8 mouse cellular contexts compared by ENCODE assay signal in genomic region chr4:142014659-142015608, GRCm38 (mm10). TPM values are rescaled to one million over a fixed set of nuclear protein-coding genes. Genes with fewer than 3 reads are reported as not detected.
A peak's percentile ranks its signal among the peaks of the same experiment; 100 is the strongest.
DNase-seq lines count a peak whose midpoint lies in the region; ATAC-seq lines count a peak whose summit lies in the region.

Fhad1 (minus strand) TSS chr4:142015082.

- H3K79me2 ChIP-seq in macrophage (ENCODE audit: inconsistent target): peaks cover 20% of the 10 kb centered on the region; the same call in 1 of the 2 replicates

- peak within 1 kb of the TSS; percentile 55 for H3K9ac ChIP-seq in hindbrain, embryonic 14.5 days

- peak within 1 kb of the TSS; percentile 36 for H3K4me3 ChIP-seq in hindbrain, embryonic 14.5 days (replicated peaks; ENCODE audit: low read length)
- peak within 1 kb of the TSS; percentile 16 for H3K4me3 ChIP-seq in macrophage (ENCODE audit: inconsistent target)

- peak; percentile 84 for ATAC-seq in hindbrain, embryonic 14.5 days (ENCODE audit: low FRiP score)

- H3K27ac ChIP-seq in hindbrain, embryonic 14.5 days: no peak within 1 kb of the TSS
- no peak within 1 kb of the TSS for H3K27ac ChIP-seq in macrophage

- peak; percentile 60 for DNase-seq in WW6 (ENCODE audit: low read depth, low spot score)
- peak; percentile 73 to 81 for DNase-seq in cerebellum, postnatal 36 days
- DNase-seq in gastrocnemius, adult 8-10 months (ENCODE audit: low spot score in 2 of 2): peak; percentile 30 to 53
- DNase-seq in hindbrain, embryonic 14.5 days (ENCODE audit: low spot score): peak; percentile 74
- DNase-seq in left cerebral cortex, adult 18-20 months (ENCODE audit: low spot score in 2 of 2): peak; percentile 42 to 60
- peak; percentile 51 for DNase-seq in retina, postnatal 7 days (ENCODE audit: low read depth, low spot score)
- peak; percentile 81 for DNase-seq in thymus, postnatal 4 days

- no peaks in the 10 kb centered on the region for H3K36me3 ChIP-seq in hindbrain, embryonic 14.5 days (replicated peaks; ENCODE audit: control insufficient read depth, insufficient read depth)
- no peaks in the 10 kb centered on the region for H3K36me3 ChIP-seq in macrophage (ENCODE audit: inconsistent target)

- H3K4me1 ChIP-seq in hindbrain, embryonic 14.5 days (replicated peaks; ENCODE audit: control insufficient read depth, insufficient read depth, low read length): no peaks in the 10 kb centered on the region

- WGBS in hindbrain, embryonic 14.5 days: 1% methylated on average over 44 of the region's 46 CpGs
- 17% methylated on average over 18 of the region's 46 CpGs for WGBS in macrophage (ENCODE audit: missing documents)

- H3K9me3 ChIP-seq in hindbrain, embryonic 14.5 days (ENCODE audit: control insufficient read depth, low read length): no peaks in the 10 kb centered on the region

- peak within 1 kb of the TSS; percentile 64 for H3K4me2 ChIP-seq in hindbrain, embryonic 14.5 days (replicated peaks)

- no peaks in the 10 kb centered on the region for H3K27me3 ChIP-seq in hindbrain, embryonic 14.5 days (ENCODE audit: control insufficient read depth, insufficient read depth, low read length)

RNA-seq across cellular contexts. Expression of gene Fhad1, which starts in this region (rescaled TPM):
- not detected for total RNA-seq in gastrocnemius, adult 8-10 months (2022)
- polyA plus RNA-seq in hindbrain, embryonic 14.5 days (2014; fragmentation: Nextera tagmentation; extraction: Ambion mirVana): 3.6 and 5.4 TPM in 2 replicates
- 1 to 10 TPM; 7.4 to 9.1 TPM for total RNA-seq in left cerebral cortex, adult 18-20 months (2021)
- total RNA-seq in macrophage (2018; cell fraction: chromatin; rRNA removed): 100 to 1,000 TPM in 1 of 26 experiments, 10 to 100 TPM in 23, 1 to 10 TPM in 2; 6.2 to 111 (median 29.8) TPM
- 1 to 10 TPM; 2.1 to 7.1 (median 4.0) TPM for total RNA-seq in macrophage (2018; cell fraction: cytosol; rRNA removed)
- total RNA-seq in macrophage (2018; cell fraction: nucleus; rRNA removed): 10 to 100 TPM in 16 of 26 experiments, 1 to 10 TPM in 10; 4.7 to 45.7 (median 11.1) TPM
- 3.0 to 8.6 TPM (median 5.4 TPM) in 3 replicates for polyA plus RNA-seq in macrophage (2018)

Comparison
In these comparisons a context has a peak if more than half of its experiments do, and no peak if none do; other contexts are left out.
1. RNA of gene Fhad1 (total RNA-seq): 7.4 to 9.1 TPM in left cerebral cortex, adult 18-20 months; not detected in gastrocnemius, adult 8-10 months; every median in the first group is over 4 times any median in the second.
2. Peak in DNase-seq in gastrocnemius, adult 8-10 months; RNA of the gene not detected or under 1 TPM.
3. Peak in every context shown above with its lines, with median percentiles within 50 percentile points of each other: DNase-seq.